Mouse (Mus musculus) liver, embryonic 14.5 days (tissue): ENCODE measurements at regions not wholly inside any gene's neighbourhood (a gene's known extent, or its start where the extent isn't known, plus 50 kb on each side); places are given as distances from the start of the nearest gene placed in this dataset.

ENCODE experiments used
- CTCF ChIP-seq: IDR thresholded peaks from 2 replicates; pipeline ENCODE4 v1.5.1; 2016; ENCODE audit warnings: antibody characterized with exemption, low read depth, control low read depth
- EP300 ChIP-seq: IDR thresholded peaks from 2 replicates; pipeline ENCODE4 v1.6.1; 2016; ENCODE audit warnings: antibody characterized with exemption, low read depth

DNA sequence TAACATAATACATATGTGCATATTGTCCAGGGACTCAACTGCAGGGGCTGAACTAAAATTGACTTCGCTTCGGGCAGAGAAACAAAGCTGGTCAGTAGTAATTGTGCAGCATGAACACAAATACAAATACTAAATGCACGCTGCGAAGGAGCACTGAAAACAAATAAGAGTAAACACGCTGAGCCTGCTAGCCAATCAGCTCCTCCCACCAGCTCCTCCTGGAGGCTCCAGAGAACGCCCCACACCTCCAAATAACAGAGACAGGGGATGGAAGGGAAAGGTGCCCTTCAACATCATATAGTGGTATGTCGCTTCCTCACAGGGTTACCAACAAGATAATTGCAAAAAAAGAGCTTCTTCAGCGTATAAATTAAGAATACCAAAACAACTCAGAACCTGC is 159.6 kb downstream of the Gm11361 start:
- no peak for TF ChIP-seq EP300
- no peak for TF ChIP-seq CTCF
